Mouse (Mus musculus) myocyte (in vitro differentiated cells): ENCODE results near the gene Slc39a9.

Experiments used
- CEBPB ChIP-seq: IDR thresholded peaks from 2 replicates; pipeline ENCODE4 v1.6.1; 2011; ENCODE audit warnings: mild to moderate bottlenecking, moderate library complexity; ENCODE audit not compliant: poor library complexity, insufficient read depth, severe bottlenecking
- POLR2A ChIP-seq: IDR thresholded peaks from one replicate; pipeline ENCODE4 v1.6.1; 2011; ENCODE audit warnings: low read depth, mild to moderate bottlenecking, control low read depth, moderate library complexity; ENCODE audit not compliant: insufficient read length
- POLR2AphosphoS2 ChIP-seq: IDR thresholded peaks from one replicate; pipeline ENCODE4 v1.6.1; 2011; ENCODE audit warnings: low read depth, control low read depth; ENCODE audit not compliant: insufficient read length
- USF1 ChIP-seq: IDR thresholded peaks from one replicate; pipeline ENCODE4 v1.6.1; 2011; ENCODE audit warnings: low read depth, mild to moderate bottlenecking, control low read depth, moderate library complexity

- TF ChIP-seq POLR2A, result no peak
- TF ChIP-seq POLR2AphosphoS2, result no peak
- TF ChIP-seq USF1, result no peak
- no peak for TF ChIP-seq CEBPB
Observed at GRCm38 (mm10) chr12:80598756-80599155, 44.9 kb upstream of the Slc39a9 start.
